Mouse (Mus musculus): ENCODE measurements around the gene Wfs1. TPM values are rescaled to one million over a fixed set of nuclear protein-coding genes. Genes with fewer than 3 reads are reported as not detected.
"Not testable (repeated sequence)": the region's sequence is repeated elsewhere in the genome, so short reads cannot be mapped to it uniquely, and the experiment has no call there.

Gene Wfs1
- polyA plus RNA-seq, 1 experiment = 4.3 TPM

DNA sequence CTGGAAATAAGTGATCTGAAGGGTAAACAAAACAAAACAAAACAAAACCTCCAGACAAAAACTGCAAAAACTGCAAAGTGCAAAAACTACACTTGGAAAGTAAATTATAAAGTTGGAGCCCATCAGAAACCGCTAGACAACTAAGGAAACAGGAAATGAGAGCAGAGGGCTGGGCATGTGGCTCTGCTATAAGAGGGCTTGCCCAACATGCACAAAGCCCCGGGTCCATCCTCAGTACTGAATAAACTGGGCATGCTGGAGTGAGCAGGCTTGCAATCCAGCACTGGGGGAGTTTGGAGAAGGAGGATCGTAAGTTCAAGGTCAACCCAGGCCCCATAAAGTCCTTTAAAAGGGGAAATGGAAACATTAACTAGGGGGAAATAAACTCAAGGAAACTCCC lies 28.2 kb upstream of the Wfs1 start:
- TF ChIP-seq POLR2A (IDR thresholded peaks at IDR 0.05; ENCODE audit: borderline replicate concordance, low read depth, low read length) (no peak), CTCF (IDR thresholded peaks at IDR 0.05; ENCODE audit: low read depth, low read length) (no peak)
- H3K4me3 ChIP-seq (ENCODE audit: insufficient read depth, low read length) = no peak overlapping the region

DNA sequence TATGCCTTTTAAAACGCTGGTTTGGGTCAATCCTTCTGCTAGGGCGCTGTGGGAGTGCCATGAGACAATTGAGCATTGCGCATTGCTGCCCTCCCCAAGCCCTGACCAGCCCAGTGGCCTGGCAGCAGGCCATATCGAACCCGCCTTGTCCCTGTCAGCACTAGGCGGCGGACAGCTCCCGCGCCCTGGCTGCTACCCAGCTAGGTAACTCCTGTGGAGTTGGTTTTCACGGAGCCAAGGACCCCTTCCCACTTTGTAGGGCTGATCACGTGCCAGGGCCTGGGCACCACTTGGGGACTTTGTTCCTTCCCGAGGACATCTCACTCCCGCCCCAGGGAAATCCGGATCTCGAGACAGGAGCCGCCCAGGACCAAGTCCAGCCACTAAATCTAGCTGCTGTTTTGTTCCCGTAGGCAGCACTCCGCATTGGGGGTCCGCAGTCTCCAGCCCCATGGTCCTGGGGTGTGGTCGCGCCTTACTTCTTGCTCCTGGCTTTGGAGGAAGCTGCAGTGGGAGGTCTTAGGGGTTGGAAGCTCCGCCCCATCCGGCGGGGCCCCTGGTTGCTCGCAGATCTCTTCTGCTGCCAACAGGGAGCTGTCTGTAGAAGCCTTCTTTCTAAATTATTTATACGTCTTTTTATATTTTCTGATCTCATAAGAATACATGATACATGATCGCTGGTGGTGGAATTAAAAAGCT lies 26.8 kb upstream of the Wfs1 start:
- Histone ChIP-seq H3K4me3 (ENCODE audit: insufficient read depth, low read length) (no peak overlapping the region), H3K4me1 (ENCODE audit: control insufficient read depth, insufficient read depth, low read length) (peaks cover 12% of the 10 kb centered on the region), H3K27ac (ENCODE audit: insufficient read depth, low read depth, low read length) (no peak overlapping the region)
- TF ChIP-seq POLR2A (IDR thresholded peaks at IDR 0.05; ENCODE audit: borderline replicate concordance, low read depth, low read length) = no peak

More for the DNA sequence above, 28.2 kb upstream of the Wfs1 start:
- Histone ChIP-seq H3K4me1 (ENCODE audit: control insufficient read depth, insufficient read depth, low read length) (peaks cover 12% of the 10 kb centered on the region), H3K27ac (ENCODE audit: insufficient read depth, low read depth, low read length) (peak overlapping the region; percentile 4; the same call in 1 of the 2 replicates)

- Histone ChIP-seq H3K4me3 (ENCODE audit: insufficient read depth, low read length) (no peak overlapping the region), H3K27ac (ENCODE audit: insufficient read depth, low read depth, low read length) (no peak overlapping the region), H3K4me1 (ENCODE audit: control insufficient read depth, insufficient read depth, low read length) (no peaks in the 10 kb centered on the region)
- TF ChIP-seq POLR2A (IDR thresholded peaks at IDR 0.05; ENCODE audit: borderline replicate concordance, low read depth, low read length) = no peak
- TF ChIP-seq CTCF (IDR thresholded peaks at IDR 0.05; ENCODE audit: low read depth, low read length) = no peak
These were observed 21.8 kb upstream of the Wfs1 start for GRCm38 (mm10) chr5:37010666-37011317.

- not testable (repeated sequence) for H3K4me3 ChIP-seq (ENCODE audit: insufficient read depth, low read length); H3K4me1 ChIP-seq (ENCODE audit: control insufficient read depth, insufficient read depth, low read length); H3K27ac ChIP-seq (ENCODE audit: insufficient read depth, low read depth, low read length)
These were observed 20.8 kb upstream of the Wfs1 start for GRCm38 (mm10) chr5:37009761-37010160.

DNA sequence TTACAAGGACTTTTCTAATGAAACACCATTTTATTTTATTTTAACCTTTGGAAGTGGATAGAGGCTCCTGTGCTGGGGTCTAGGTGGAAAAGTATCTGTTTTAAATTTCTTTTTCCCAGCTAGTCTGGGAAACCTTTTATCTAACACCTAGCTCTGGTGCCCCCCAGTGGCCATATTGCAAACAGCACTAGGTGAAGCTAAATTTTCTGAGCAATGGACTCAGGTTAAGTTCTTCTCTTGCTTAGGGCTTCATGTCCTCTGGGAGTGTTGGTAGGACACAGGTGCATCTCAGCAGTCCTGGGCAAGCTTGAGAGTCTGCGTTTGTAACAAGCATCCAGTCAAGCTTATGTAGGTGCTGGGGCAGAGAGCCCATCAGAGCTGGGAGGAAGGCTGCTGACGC lies 13.0 kb upstream of the Wfs1 start:
- no peak overlapping the region for H3K27ac ChIP-seq (ENCODE audit: insufficient read depth, low read depth, low read length)
- peaks cover 12% of the 10 kb centered on the region for H3K4me1 ChIP-seq (ENCODE audit: control insufficient read depth, insufficient read depth, low read length)
- no peak overlapping the region for H3K4me3 ChIP-seq (ENCODE audit: insufficient read depth, low read length)
- TF ChIP-seq POLR2A (IDR thresholded peaks at IDR 0.05; ENCODE audit: borderline replicate concordance, low read depth, low read length) = no peak
- TF ChIP-seq CTCF (IDR thresholded peaks at IDR 0.05; ENCODE audit: low read depth, low read length) = no peak

- TF ChIP-seq POLR2A (IDR thresholded peaks at IDR 0.05; ENCODE audit: borderline replicate concordance, low read depth, low read length) = no peak
- TF ChIP-seq CTCF (IDR thresholded peaks at IDR 0.05; ENCODE audit: low read depth, low read length) = no peak
- Histone ChIP-seq H3K27ac (ENCODE audit: insufficient read depth, low read depth, low read length) (no peak overlapping the region), H3K4me3 (ENCODE audit: insufficient read depth, low read length) (no peak overlapping the region), H3K4me1 (ENCODE audit: control insufficient read depth, insufficient read depth, low read length) (peaks cover 12% of the 10 kb centered on the region)
These were observed 12.0 kb upstream of the Wfs1 start for GRCm38 (mm10) chr5:37001002-37001401.

DNA sequence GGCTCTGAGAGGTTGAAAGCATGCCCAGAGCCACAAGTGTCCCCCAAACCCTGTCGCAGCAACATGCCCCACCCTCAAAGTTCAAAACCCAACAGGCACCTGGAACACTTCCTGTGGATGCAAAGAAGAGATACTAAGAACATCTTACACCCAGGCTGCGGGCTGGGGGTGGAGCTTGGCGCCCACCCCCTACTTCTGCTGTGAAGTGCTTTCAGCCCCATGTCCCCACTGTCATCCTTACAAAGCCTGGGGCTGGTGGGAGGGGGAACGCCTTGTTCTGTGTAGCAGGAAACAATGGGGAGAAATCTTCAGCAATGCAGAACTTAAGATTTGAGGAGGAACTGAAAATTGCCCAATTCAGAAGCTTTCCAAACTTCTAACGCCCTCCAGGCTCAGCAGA lies 9.0 kb upstream of the Wfs1 start:
- Histone ChIP-seq H3K4me3 (ENCODE audit: insufficient read depth, low read length) (no peak overlapping the region), H3K27ac (ENCODE audit: insufficient read depth, low read depth, low read length) (no peak overlapping the region), H3K4me1 (ENCODE audit: control insufficient read depth, insufficient read depth, low read length) (peaks cover 12% of the 10 kb centered on the region)
- TF ChIP-seq POLR2A (IDR thresholded peaks at IDR 0.05; ENCODE audit: borderline replicate concordance, low read depth, low read length) = no peak
- TF ChIP-seq CTCF (IDR thresholded peaks at IDR 0.05; ENCODE audit: low read depth, low read length) = no peak

GRCm38 (mm10) chr5:36996410-36996809 lies 7.4 kb upstream of the Wfs1 start:
- no peak overlapping the region for H3K27ac ChIP-seq (ENCODE audit: insufficient read depth, low read depth, low read length)
- TF ChIP-seq CTCF (IDR thresholded peaks at IDR 0.05; ENCODE audit: low read depth, low read length) = no peak
- TF ChIP-seq POLR2A (IDR thresholded peaks at IDR 0.05; ENCODE audit: borderline replicate concordance, low read depth, low read length) = no peak
- H3K4me3 ChIP-seq (ENCODE audit: insufficient read depth, low read length) = no peak overlapping the region
- peaks cover 12% of the 10 kb centered on the region for H3K4me1 ChIP-seq (ENCODE audit: control insufficient read depth, insufficient read depth, low read length)

GRCm38 (mm10) chr5:36990631-36991350 lies 1.8 kb upstream of the Wfs1 start:
- no peak for TF ChIP-seq POLR2A (IDR thresholded peaks at IDR 0.05; ENCODE audit: borderline replicate concordance, low read depth, low read length)
- no peak for TF ChIP-seq CTCF (IDR thresholded peaks at IDR 0.05; ENCODE audit: low read depth, low read length)
- 0 out of 2 replicates have a peak, but pooled peaks cover 4% of the 10 kb centered on the region for H3K4me1 ChIP-seq (ENCODE audit: control insufficient read depth, insufficient read depth, low read length)
- H3K27ac ChIP-seq (ENCODE audit: insufficient read depth, low read depth, low read length) = no peak overlapping the region
- no peak overlapping the region for H3K4me3 ChIP-seq (ENCODE audit: insufficient read depth, low read length)

- H3K4me1 ChIP-seq (ENCODE audit: control insufficient read depth, insufficient read depth, low read length) = 0 out of 2 replicates have a peak, but pooled peaks cover 4% of the 10 kb centered on the region
- H3K27ac ChIP-seq (ENCODE audit: insufficient read depth, low read depth, low read length) = no peak overlapping the region
- no peak overlapping the region for H3K4me3 ChIP-seq (ENCODE audit: insufficient read depth, low read length)
- TF ChIP-seq POLR2A (IDR thresholded peaks at IDR 0.05; ENCODE audit: borderline replicate concordance, low read depth, low read length) = no peak
These were observed 1.2 kb upstream of the Wfs1 start for GRCm38 (mm10) chr5:36990196-36990595.

Data from bone marrow macrophage, adult 2 months (primary cell).